Mouse (Mus musculus): ENCODE results near the gene Helz. TPM values are rescaled to one million over a fixed set of nuclear protein-coding genes. Genes with fewer than 3 reads are reported as not detected.
"Not testable (repeated sequence)": the region's sequence is repeated elsewhere in the genome, so short reads cannot be mapped to it uniquely, and the experiment has no call there.

Helz gene
- polyA plus RNA-seq, 1 experiment, result 17.1 TPM

- no peak overlapping the region for H3K27ac ChIP-seq (ENCODE audit: insufficient read depth, low read length)
- TF ChIP-seq CTCF (IDR thresholded peaks at IDR 0.05; ENCODE audit: extremely low read depth, insufficient read depth, low read length), result no peak
- no peak for TF ChIP-seq POLR2A (IDR thresholded peaks at IDR 0.05; ENCODE audit: extremely low read depth, insufficient read depth, low read length)
- 0 out of 2 replicates have a peak, but pooled peaks cover 1% of the 10 kb centered on the region for H3K4me1 ChIP-seq (ENCODE audit: control insufficient read depth, insufficient read depth, low read length)
- no peak overlapping the region for H3K4me3 ChIP-seq (ENCODE audit: insufficient read depth, low read length)
These were observed 26.1 kb downstream of the Helz start for GRCm38 (mm10) chr11:107573847-107574246.

- Histone ChIP-seq H3K4me1 (ENCODE audit: control insufficient read depth, insufficient read depth, low read length) (0 out of 2 replicates have a peak, but pooled peaks cover 1% of the 10 kb centered on the region), H3K4me3 (ENCODE audit: insufficient read depth, low read length) (no peak overlapping the region), H3K27ac (ENCODE audit: insufficient read depth, low read length) (no peak overlapping the region)
- TF ChIP-seq CTCF (IDR thresholded peaks at IDR 0.05; ENCODE audit: extremely low read depth, insufficient read depth, low read length) (no peak), POLR2A (IDR thresholded peaks at IDR 0.05; ENCODE audit: extremely low read depth, insufficient read depth, low read length) (no peak)
These were observed 27.3 kb downstream of the Helz start for GRCm38 (mm10) chr11:107574811-107575705.

GRCm38 (mm10) chr11:107576186-107576585 is 28.5 kb downstream of the Helz start:
- H3K27ac ChIP-seq (ENCODE audit: insufficient read depth, low read length), result no peak overlapping the region
- TF ChIP-seq POLR2A (IDR thresholded peaks at IDR 0.05; ENCODE audit: extremely low read depth, insufficient read depth, low read length) (no peak), CTCF (IDR thresholded peaks at IDR 0.05; ENCODE audit: extremely low read depth, insufficient read depth, low read length) (no peak)

GRCm38 (mm10) chr11:107577400-107577799 is 29.7 kb downstream of the Helz start:
- Histone ChIP-seq H3K4me1 (ENCODE audit: control insufficient read depth, insufficient read depth, low read length) (0 out of 2 replicates have a peak, but pooled peaks cover 1% of the 10 kb centered on the region), H3K4me3 (ENCODE audit: insufficient read depth, low read length) (no peak overlapping the region), H3K27ac (ENCODE audit: insufficient read depth, low read length) (no peak overlapping the region)
- TF ChIP-seq CTCF (IDR thresholded peaks at IDR 0.05; ENCODE audit: extremely low read depth, insufficient read depth, low read length) (no peak), POLR2A (IDR thresholded peaks at IDR 0.05; ENCODE audit: extremely low read depth, insufficient read depth, low read length) (no peak)

More at GRCm38 (mm10) chr11:107576186-107576585, 28.5 kb downstream of the Helz start:
- Histone ChIP-seq H3K4me1 (ENCODE audit: control insufficient read depth, insufficient read depth, low read length) (0 out of 2 replicates have a peak, but pooled peaks cover 1% of the 10 kb centered on the region), H3K4me3 (ENCODE audit: insufficient read depth, low read length) (no peak overlapping the region)

- Histone ChIP-seq H3K4me3 (ENCODE audit: insufficient read depth, low read length) (no peak overlapping the region), H3K27ac (ENCODE audit: insufficient read depth, low read length) (no peak overlapping the region), H3K4me1 (ENCODE audit: control insufficient read depth, insufficient read depth, low read length) (0 out of 2 replicates have a peak, but pooled peaks cover 1% of the 10 kb centered on the region)
- TF ChIP-seq POLR2A (IDR thresholded peaks at IDR 0.05; ENCODE audit: extremely low read depth, insufficient read depth, low read length) (no peak), CTCF (IDR thresholded peaks at IDR 0.05; ENCODE audit: extremely low read depth, insufficient read depth, low read length) (no peak)
These were observed 30.5 kb downstream of the Helz start for GRCm38 (mm10) chr11:107578226-107578625.

GRCm38 (mm10) chr11:107580786-107581185 is 33.1 kb downstream of the Helz start:
- Histone ChIP-seq H3K4me3 (ENCODE audit: insufficient read depth, low read length) (no peak overlapping the region), H3K4me1 (ENCODE audit: control insufficient read depth, insufficient read depth, low read length) (peaks cover 5% of the 10 kb centered on the region; the same call in 1 of the 2 replicates), H3K27ac (ENCODE audit: insufficient read depth, low read length) (no peak overlapping the region)
- TF ChIP-seq CTCF (IDR thresholded peaks at IDR 0.05; ENCODE audit: extremely low read depth, insufficient read depth, low read length) (no peak), POLR2A (IDR thresholded peaks at IDR 0.05; ENCODE audit: extremely low read depth, insufficient read depth, low read length) (no peak)

GRCm38 (mm10) chr11:107584660-107585451 is 37.1 kb downstream of the Helz start:
- TF ChIP-seq CTCF (IDR thresholded peaks at IDR 0.05; ENCODE audit: extremely low read depth, insufficient read depth, low read length) (no peak), POLR2A (IDR thresholded peaks at IDR 0.05; ENCODE audit: extremely low read depth, insufficient read depth, low read length) (no peak)
- Histone ChIP-seq H3K4me3 (ENCODE audit: insufficient read depth, low read length) (no peak overlapping the region), H3K4me1 (ENCODE audit: control insufficient read depth, insufficient read depth, low read length) (peaks cover 5% of the 10 kb centered on the region; the same call in 1 of the 2 replicates)

GRCm38 (mm10) chr11:107586129-107586528 is 38.4 kb downstream of the Helz start:
- not testable (repeated sequence) for H3K4me1 ChIP-seq (ENCODE audit: control insufficient read depth, insufficient read depth, low read length); H3K27ac ChIP-seq (ENCODE audit: insufficient read depth, low read length); H3K4me3 ChIP-seq (ENCODE audit: insufficient read depth, low read length)

More at GRCm38 (mm10) chr11:107584660-107585451, 37.1 kb downstream of the Helz start:
- no peak overlapping the region for H3K27ac ChIP-seq (ENCODE audit: insufficient read depth, low read length)

- no peak for TF ChIP-seq POLR2A (IDR thresholded peaks at IDR 0.05; ENCODE audit: extremely low read depth, insufficient read depth, low read length)
- no peak for TF ChIP-seq CTCF (IDR thresholded peaks at IDR 0.05; ENCODE audit: extremely low read depth, insufficient read depth, low read length)
These were observed 39.4 kb downstream of the Helz start for GRCm38 (mm10) chr11:107587141-107587540.

More at GRCm38 (mm10) chr11:107587141-107587540, 39.4 kb downstream of the Helz start:
- no peak overlapping the region for H3K4me3 ChIP-seq (ENCODE audit: insufficient read depth, low read length)
- H3K4me1 ChIP-seq (ENCODE audit: control insufficient read depth, insufficient read depth, low read length), result peaks cover 5% of the 10 kb centered on the region; the same call in 1 of the 2 replicates
- H3K27ac ChIP-seq (ENCODE audit: insufficient read depth, low read length), result no peak overlapping the region

Data from cortical plate, adult 2 months (tissue).